Mouse (Mus musculus) ES-CJ7 (cell line): ENCODE data around the gene Diaph3.

ENCODE experiments used
- DNase-seq: peaks from one replicate; pipeline ENCODE4 v3.0.0; 2011; ENCODE audit warnings: low read depth, low spot score

The Diaph3 gene

DNA sequence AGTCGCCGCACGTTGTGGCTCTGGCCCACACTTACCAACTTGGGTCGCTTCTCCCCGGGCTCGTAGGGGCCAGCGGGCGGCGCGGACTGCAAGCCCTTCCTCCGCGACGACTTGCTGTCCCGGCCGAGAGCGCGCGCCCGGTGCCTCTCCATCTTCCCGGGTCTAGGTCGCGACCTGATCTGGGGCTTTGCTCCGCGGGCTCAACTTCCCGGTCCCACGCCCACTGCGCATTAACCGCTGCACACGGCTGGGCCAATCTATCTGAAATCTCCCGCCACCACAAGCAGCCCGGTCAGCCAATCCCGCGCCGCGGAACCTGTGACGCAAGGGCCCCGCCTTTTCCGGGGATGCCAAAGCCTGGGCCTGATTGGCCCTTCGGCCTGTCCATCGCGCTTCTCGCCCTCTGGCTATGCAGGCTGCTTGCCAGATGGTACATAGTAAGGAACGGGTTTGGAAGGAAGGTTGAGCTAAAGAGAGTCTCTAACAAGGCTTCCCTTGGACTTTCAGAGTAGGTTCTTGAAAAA lies at the start of gene Diaph3:
Gene Diaph3, minus strand, starts transcription at position 273 of the 524 bp plus-strand sequence.
- peak; percentile 99 for DNase-seq

GRCm38 (mm10) chr14:87190685-87191084 lies 49.6 kb upstream of the Diaph3 start:
- no peak for DNase-seq

- DNase-seq: no peak
These were observed 30.5 kb upstream of the Diaph3 start for GRCm38 (mm10) chr14:87171577-87171976.

DNA sequence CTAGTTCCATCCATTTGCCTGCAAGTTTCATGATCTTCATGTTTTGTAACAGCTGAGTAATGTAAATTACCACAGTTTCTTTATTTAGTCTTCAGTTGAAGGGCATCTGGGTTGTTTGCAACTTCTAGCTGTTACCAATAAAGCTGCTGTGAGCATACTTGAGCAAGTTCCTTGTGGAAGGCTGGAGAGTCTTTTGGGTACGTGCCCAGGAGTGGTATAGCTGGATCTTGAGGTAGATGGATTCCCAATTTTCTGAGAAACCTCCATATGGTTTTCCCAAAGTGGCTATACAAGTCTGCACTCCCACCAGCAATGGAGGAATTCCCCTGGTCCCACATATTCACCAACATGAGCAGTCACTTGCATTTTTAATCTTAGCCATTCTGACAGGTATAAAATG lies 28.1 kb upstream of the Diaph3 start:
- no peak for DNase-seq

GRCm38 (mm10) chr14:87155621-87156238 lies 14.7 kb upstream of the Diaph3 start:
- no peak for DNase-seq

DNA sequence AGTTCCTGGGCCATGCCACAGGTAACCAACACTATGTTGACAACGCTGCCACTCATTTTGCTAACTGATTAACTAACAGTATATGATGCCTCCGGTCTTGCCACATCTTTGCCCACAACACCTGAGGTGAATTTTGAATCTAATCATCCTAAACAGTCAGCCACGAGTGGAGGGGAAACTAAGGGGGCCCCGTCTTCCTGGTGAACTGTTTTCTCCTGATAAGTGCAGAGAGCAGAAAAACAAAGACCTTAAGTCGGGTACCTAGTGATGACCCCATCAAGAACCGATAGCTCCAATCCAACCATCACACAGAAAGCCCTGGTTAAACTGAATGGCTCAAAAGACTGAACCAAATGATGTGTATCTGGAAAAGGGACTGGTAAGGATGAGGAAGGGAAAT lies 8.6 kb upstream of the Diaph3 start:
- no peak for DNase-seq

DNA sequence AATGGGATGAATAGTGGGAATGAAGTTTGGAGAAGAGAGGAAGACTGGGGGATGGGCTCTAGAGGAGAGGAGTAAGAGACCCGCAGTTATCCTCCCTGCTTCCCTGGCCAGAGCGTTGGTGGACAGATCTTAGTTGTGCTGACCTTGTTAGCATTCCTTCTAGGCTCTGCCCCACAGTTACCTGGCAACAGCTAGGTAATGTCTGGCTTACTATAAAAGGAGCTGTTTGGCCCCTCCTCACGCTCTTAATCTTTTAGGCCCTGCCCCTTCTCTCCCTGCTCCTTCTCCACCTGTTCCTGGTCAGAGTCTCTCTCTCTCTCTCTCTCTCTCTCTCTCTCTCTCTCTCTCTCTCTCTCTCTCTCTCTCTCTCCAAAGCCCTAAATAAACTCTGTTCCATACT lies 5.7 kb upstream of the Diaph3 start:
- DNase-seq: no peak

DNA sequence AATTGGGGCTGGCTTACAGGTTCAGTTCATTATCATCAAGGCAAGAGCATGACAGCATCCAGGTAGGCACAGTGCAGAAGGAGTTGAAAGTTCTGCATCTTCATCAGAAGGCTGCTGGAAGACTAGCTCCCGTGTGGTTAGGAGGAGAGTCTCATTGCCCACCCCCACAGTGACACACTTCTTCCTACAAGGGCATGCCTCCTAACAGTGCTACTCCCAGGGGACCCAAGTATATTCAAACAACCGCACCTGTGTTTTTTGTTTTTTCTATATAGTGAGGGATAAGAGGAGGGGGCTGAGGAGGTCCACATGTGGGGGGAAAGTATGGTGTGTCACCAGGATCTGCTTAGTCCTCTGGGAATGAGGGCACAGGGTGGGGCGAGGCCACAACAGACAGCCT lies 4.3 kb upstream of the Diaph3 start:
- no peak for DNase-seq

DNA sequence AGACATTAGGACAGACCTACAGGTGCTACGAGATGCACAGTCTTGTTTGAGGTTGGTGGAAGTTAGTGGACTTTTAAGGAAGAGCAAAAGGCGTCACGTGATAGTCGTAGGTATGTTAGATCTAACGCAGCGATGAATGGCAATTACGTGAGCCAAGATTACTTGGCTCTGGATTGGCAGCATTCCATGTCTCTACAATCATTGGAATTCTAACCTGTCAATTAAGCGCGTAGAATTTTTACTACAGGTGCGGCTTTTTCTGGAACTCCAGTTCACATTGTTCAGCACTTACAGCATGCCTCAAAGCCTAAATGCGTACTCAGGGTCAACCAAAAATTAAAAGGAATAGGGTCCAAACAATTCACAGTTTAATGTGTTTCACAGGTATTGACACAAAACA lies 742 bp upstream of the Diaph3 start:
- DNase-seq: peak; percentile 28

GRCm38 (mm10) chr14:87140327-87140962 lies 590 bp downstream of the Diaph3 start:
- DNase-seq: peak; percentile 53

- DNase-seq: no peak
These were observed 14.9 kb downstream of the Diaph3 start for GRCm38 (mm10) chr14:87126076-87126639.

- no peak for DNase-seq
These were observed 15.5 kb downstream of the Diaph3 start for GRCm38 (mm10) chr14:87125492-87125891.

DNA sequence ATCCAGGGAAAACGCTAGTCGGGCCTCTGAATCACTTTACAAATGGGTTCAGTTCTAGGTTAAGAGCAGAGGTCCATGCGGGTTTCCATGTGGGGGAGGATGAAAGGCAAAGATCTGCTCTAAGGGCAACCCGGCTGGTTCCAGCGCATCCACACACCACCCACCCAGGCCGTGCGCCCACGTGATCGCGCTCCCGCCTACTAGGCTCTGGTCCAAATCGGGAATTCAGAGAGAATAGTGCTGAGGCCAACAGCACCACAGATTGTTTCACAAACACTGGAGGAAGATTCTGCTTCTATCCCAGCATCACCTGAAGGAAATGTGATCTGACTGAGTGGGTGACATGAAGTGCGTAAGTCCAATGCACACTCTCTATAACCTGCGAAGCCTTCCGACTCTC lies 17.9 kb downstream of the Diaph3 start:
- peak; percentile 64 for DNase-seq

- no peak for DNase-seq
These were observed 19.2 kb downstream of the Diaph3 start for GRCm38 (mm10) chr14:87121868-87122267.

DNA sequence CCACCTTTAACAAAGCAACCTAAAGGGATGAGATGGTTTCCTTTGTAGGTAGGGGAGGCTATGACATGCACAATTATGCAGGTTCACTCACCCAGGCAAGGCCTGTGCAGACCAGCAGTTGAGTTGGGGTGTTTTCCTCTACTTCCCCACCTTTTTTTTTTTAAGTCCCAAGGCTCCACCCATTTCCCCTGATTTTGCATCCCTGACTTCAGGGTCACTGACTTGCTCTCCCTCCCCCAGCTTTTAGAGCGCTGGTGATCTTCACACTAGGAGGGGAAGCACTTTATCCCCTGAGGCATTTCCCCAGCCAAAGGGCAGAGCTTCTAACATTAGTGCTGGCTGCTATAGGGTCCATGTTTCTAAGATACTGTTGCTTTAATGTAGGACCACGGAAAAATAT lies 30.4 kb downstream of the Diaph3 start:
- DNase-seq: peak; percentile 87

GRCm38 (mm10) chr14:87099380-87100088 lies 41.5 kb downstream of the Diaph3 start:
- DNase-seq: no peak

- no peak for DNase-seq
These were observed 42.9 kb downstream of the Diaph3 start for GRCm38 (mm10) chr14:87098093-87098492.

- DNase-seq: no peak
These were observed 49.5 kb downstream of the Diaph3 start for GRCm38 (mm10) chr14:87091522-87091921.

- no peak for DNase-seq
These were observed 49.9 kb downstream of the Diaph3 start for GRCm38 (mm10) chr14:87091108-87091507.

- DNase-seq: no peak
These were observed 52.1 kb downstream of the Diaph3 start for GRCm38 (mm10) chr14:87088928-87089327.

DNA sequence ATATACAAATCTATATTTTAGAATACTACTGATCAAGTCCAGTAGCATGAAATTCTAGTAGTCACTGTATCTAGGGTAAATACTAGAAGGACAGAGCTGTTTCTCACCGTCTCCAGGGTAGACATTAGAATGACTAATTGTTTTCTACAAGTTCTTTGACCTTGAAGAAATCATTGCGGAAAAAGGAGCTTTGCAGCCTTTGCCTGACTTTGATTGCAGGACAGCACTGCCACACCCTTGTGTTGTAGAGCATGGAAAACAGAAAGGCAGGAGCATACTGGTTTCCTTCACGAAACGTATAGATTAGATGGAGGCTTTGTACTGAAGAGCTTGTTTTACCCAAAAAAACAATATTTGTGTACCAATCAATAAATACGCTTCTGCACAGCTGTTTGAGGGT lies 52.6 kb downstream of the Diaph3 start:
- DNase-seq: peak; percentile 72

DNA sequence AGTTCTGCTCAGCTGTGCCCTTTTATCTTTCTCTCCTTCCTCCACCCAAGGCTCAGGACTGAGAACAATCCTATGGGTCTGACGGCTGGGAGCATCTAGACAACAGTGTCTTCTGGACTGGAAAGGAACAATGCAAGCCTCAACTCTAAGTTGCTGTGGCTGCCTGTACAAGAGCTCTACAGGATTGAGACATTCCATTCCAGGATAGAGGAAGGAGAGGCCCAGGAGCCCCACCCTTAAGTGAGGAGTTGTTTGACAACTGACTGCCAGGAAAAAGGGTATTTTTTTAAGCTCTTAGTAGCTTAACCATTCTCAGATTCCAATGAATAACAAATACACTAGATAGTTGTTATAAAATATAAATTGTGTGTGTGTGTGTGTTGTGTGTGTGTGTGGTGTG lies 53.0 kb downstream of the Diaph3 start:
- DNase-seq: peak; percentile 65
